Mouse (Mus musculus): ENCODE data around the gene Slc27a5.

GRCm38 (mm10) chr7:13037366-13037765 lies 39.4 kb upstream of the Slc27a5 start:
- no peak for TF ChIP-seq CTCF (IDR thresholded peaks at IDR 0.05; ENCODE audit: low read depth, low read length)
- no peak for TF ChIP-seq TAL1 (conservative IDR thresholded peaks at IDR 0.05; ENCODE audit: low read depth, low read length)
- TF ChIP-seq POLR2AphosphoS5 (IDR thresholded peaks at IDR 0.05; ENCODE audit: insufficient replicate concordance, low read depth, low read length) = no peak
- no peak for TF ChIP-seq GATA1 (IDR thresholded peaks at IDR 0.05; ENCODE audit: borderline replicate concordance, low read length)
- no peak for TF ChIP-seq GATA2 (IDR thresholded peaks at IDR 0.05; ENCODE audit: borderline replicate concordance, low read depth, low read length)

Measured in G1E (cell line).